Mouse (Mus musculus): ENCODE data around the gene Ubr4.

GRCm38 (mm10) chr4:139311707-139312106 lies 40.7 kb upstream of the Ubr4 start:
- TF ChIP-seq CTCF (conservative IDR thresholded peaks at IDR 0.05; ENCODE audit: insufficient read depth, insufficient read length, low read depth, low read length): no peak
- no peak for TF ChIP-seq POLR2A (IDR thresholded peaks at IDR 0.05; ENCODE audit: low read depth, low read length)

Data from kidney, adult 2 months (tissue).